Mouse (Mus musculus): ENCODE results near the gene Gm9918. TPM values are rescaled to one million over a fixed set of nuclear protein-coding genes. Genes with fewer than 3 reads are reported as not detected.

Gm9918 gene
- polyA plus RNA-seq, 1 experiment from 2014 or later: 0.23 TPM

DNA sequence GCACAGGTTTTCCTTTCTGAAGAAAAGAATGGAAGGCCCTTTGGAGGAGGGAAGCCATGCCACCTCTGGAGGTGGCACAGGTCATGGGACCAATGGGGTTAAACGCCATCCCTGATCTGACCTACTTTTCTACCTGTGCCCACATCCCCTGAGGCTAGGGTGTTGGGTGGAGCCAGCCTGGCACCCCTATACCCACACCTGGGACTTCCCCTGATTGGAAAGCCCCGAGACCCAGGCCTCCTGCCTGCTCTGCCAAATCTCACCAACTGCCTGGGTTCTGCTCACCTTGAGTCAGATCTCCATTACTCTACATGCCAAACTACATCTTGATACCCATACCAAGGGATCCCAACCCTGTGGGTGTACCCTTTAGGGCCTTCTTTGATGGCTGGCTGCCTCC lies 7.3 kb upstream of the Gm9918 start:
- H3K27me3 ChIP-seq (ENCODE audit: insufficient read depth, poor library complexity, severe bottlenecking): peaks cover 46% of the 10 kb centered on the region
- H3K4me1 ChIP-seq: peaks cover 12% of the 10 kb centered on the region
- no peaks in the 10 kb centered on the region for H3K36me3 ChIP-seq
- no peak for DNase-seq (ENCODE audit: low spot score)
- H3K4me3 ChIP-seq: no peak overlapping the region
- WGBS: 74% methylated on average over 2 of the region's 2 CpGs
- H3K9me3 ChIP-seq: no peaks in the 10 kb centered on the region
- H3K27ac ChIP-seq: no peak overlapping the region

DNA sequence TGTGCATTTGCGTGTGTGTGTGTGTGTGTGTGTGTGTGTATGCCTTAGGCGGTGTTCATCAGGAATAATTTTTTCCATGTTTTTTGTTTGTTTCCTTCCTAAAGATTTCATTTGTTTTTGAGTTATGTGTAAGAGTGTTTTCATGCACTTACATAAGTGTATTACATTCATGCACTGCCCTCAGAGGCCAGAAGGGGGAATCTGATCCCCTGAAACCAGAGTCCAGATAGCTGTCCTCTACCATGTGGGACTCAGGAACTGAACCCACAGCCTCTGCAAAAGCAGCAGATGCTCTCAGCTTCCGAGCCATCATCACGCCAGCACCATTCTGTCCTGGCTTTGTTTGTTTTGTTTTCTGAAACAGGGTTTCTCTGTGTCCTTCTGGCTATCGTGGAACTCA lies 4.8 kb upstream of the Gm9918 start:
- H3K27me3 ChIP-seq (ENCODE audit: insufficient read depth, poor library complexity, severe bottlenecking): peaks cover 35% of the 10 kb centered on the region
- no peaks in the 10 kb centered on the region for H3K36me3 ChIP-seq
- H3K4me1 ChIP-seq: peaks cover 7% of the 10 kb centered on the region
- WGBS: 84% methylated on average over 5 of the region's 5 CpGs
- H3K9me3 ChIP-seq: no peaks in the 10 kb centered on the region
- H3K27ac ChIP-seq: no peak overlapping the region
- H3K4me3 ChIP-seq: no peak overlapping the region
- DNase-seq (ENCODE audit: low spot score): no peak

DNA sequence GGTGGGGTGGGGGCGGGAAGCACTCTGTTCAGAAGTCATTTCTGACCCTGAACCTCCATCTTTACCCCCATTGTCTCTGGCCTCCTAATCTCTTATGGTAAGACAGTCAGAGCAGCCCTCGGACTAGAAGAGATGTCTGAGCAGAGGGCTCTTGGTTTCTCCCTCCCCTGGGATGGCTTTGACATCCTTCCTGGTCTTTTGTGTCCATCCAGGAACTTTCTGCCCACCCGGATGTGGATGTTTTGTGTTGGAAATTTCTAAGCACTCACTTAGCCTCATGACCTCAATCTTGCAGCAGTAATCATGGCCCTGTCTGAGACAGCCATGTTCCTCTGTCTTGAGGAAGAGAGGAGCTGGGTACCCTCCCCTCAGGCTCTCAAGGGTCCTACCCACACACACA lies 1.1 kb downstream of the Gm9918 start:
- peaks cover 13% of the 10 kb centered on the region for H3K4me1 ChIP-seq
- H3K27me3 ChIP-seq (ENCODE audit: insufficient read depth, poor library complexity, severe bottlenecking): peaks cover 24% of the 10 kb centered on the region
- 27% methylated on average over 3 of the region's 3 CpGs for WGBS
- no peaks in the 10 kb centered on the region for H3K36me3 ChIP-seq
- no peaks in the 10 kb centered on the region for H3K9me3 ChIP-seq
- H3K4me3 ChIP-seq: 0 out of 2 replicates have a peak overlapping the region, but pooled peaks have one; percentile 2
- H3K27ac ChIP-seq: 0 out of 2 replicates have a peak overlapping the region, but pooled peaks have one; percentile 62
- no peak for DNase-seq (ENCODE audit: low spot score)

DNA sequence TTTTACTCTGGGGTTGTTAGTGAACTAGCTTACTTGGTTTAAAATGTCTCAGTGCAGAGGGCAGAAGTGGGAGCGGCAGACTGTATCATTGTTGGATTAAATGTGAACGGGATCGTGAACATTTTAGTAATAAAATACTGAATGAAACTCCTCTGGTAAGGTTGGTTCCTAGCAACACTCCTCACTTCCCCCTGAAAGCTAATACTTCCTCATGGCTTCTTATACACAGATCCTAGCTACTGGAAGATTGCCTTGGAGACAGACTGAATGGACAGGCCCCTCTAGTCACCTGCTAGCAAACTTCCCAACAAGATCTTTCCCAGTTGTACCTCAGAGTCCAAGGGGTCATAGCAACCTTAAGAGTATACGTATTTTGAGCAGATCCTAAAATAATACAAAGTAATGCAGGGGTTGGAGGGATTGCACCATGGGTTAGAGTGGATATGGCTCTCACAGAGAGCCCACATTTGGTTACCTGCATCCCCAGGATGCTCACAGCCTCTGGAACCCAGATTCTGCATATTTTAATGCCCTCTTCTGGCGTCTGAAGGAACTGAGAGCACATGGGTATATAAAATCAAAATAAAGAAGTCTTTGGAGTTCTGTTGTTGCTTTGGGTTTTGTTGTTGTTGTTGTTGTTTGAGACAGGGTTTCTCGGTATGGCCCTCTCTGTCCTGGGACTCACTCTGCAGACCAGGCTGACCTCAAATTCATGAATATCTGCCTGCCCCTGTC lies 3.8 kb downstream of the Gm9918 start:
- Histone ChIP-seq H3K27ac (no peak overlapping the region), H3K4me3 (no peak overlapping the region), H3K36me3 (no peaks in the 10 kb centered on the region), H3K27me3 (ENCODE audit: insufficient read depth, poor library complexity, severe bottlenecking) (peaks cover 24% of the 10 kb centered on the region), H3K9me3 (no peaks in the 10 kb centered on the region), H3K4me1 (peaks cover 20% of the 10 kb centered on the region)
- DNase-seq (ENCODE audit: low spot score): no peak
- 65% methylated on average over 6 of the region's 6 CpGs for WGBS

DNA sequence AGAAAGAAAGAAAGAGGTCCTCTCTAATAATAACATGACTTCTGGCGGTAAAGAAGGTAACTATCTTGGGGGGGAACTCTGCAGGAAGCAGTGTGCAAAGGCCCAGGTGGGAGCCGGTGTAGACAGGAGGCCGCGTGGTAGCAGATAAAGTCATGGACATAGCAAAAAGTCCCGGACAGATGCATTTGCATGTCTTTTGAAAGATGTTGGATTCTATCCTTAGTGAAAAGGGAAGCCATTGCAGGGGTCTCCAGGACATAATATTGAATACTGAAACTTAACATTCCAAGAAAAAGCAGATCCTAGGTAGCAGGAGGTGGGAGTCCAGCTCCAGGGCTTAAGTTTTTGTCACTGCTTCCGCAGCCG lies 8.3 kb downstream of the Gm9918 start:
- no peak for DNase-seq (ENCODE audit: low spot score)
- 25% methylated on average over 7 of the region's 7 CpGs for WGBS
- H3K9me3 ChIP-seq: no peaks in the 10 kb centered on the region
- H3K36me3 ChIP-seq: peaks cover 24% of the 10 kb centered on the region
- H3K4me3 ChIP-seq: peak overlapping the region; percentile 98
- peak overlapping the region; percentile 96 for H3K27ac ChIP-seq
- H3K27me3 ChIP-seq (ENCODE audit: insufficient read depth, poor library complexity, severe bottlenecking): no peaks in the 10 kb centered on the region
- H3K4me1 ChIP-seq: peaks cover 32% of the 10 kb centered on the region

DNA sequence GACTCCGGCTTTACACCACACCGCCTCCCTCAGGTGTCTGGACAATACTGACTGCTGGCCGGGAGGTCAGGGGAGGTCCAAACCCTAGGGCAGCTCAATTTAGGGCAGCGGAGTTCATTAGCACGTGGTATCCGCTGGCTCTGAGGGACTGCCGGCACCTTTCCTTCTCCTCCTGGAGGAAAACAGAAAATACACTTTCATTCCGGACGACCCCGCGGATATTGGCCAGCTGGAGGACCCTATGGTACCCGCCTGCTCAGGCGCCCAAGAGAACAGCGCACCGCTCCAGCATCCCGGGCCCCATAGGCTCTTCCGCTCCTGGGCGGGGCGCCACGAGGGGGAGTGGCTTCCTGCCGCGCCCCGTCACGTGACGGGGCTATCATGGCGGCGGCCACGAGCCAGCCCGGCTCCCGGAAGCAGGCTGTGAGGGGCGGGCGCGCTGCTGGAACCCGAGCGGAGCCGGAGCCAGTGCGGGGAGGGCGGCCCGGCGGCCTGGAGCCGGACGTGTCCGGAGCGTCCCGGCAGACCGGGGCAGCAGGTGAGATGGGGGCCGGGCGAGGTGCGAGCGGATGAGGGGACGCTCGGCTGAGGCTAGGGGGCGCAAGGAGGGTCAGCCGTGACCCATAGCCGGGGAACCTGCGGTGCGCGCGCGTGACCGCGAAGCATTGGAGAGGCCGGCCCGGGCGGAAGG lies 8.9 kb downstream of the Gm9918 start, which contains the start of gene Mfsd5:
Mfsd5 (plus strand) TSS at position 363 of the 691 bp plus-strand sequence.
- Histone ChIP-seq H3K27me3 (ENCODE audit: insufficient read depth, poor library complexity, severe bottlenecking) (no peaks in the 10 kb centered on the region), H3K9me3 (no peaks in the 10 kb centered on the region), H3K36me3 (peaks cover 24% of the 10 kb centered on the region), H3K4me1 (peaks cover 32% of the 10 kb centered on the region), H3K4me3 (peak within 1 kb of the TSS; percentile 98), H3K27ac (peak within 1 kb of the TSS; percentile 96)
- under 1% methylated on average over 65 of the region's 65 CpGs for WGBS
- DNase-seq (ENCODE audit: low spot score): peak; percentile 96

DNA sequence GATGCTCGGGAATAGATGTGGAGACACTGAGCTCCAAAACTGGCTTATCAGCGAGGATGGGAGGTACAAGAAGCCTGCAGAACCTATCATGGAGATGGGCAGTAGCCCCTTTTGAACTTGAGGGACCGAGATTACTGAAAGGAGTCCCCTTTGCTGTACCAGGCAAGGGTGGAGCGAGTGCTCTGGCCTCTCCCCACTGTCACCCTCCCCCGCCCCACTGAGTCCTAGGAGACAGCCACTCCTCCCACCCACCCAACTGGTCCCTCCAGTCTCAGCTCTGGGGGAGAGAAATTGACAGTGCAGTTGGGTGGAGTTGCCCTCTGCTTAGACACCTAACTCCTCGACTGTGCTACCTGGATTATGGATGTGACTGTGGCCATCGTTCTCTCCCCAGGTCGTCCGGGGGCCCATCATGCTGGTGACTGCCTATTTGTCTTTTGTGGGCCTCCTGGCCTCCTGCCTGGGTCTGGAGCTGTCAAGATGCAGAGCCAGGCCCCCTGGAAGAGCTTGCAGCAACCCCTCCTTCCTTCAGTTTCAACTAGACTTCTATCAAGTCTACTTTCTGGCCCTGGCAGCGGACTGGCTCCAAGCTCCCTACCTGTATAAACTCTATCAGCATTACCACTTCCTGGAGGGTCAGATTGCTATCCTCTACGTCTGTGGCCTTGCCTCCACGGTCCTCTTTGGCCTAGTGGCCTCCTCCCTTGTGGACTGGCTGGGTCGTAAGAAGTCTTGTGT lies 9.6 kb downstream of the Gm9918 start:
- 29% methylated on average over 13 of the region's 13 CpGs for WGBS
- Histone ChIP-seq H3K9me3 (no peaks in the 10 kb centered on the region), H3K27me3 (ENCODE audit: insufficient read depth, poor library complexity, severe bottlenecking) (no peaks in the 10 kb centered on the region), H3K4me3 (peak overlapping the region; percentile 98), H3K4me1 (peaks cover 36% of the 10 kb centered on the region), H3K36me3 (peaks cover 24% of the 10 kb centered on the region), H3K27ac (peak overlapping the region; percentile 96)
- no peak for DNase-seq (ENCODE audit: low spot score)

DNA sequence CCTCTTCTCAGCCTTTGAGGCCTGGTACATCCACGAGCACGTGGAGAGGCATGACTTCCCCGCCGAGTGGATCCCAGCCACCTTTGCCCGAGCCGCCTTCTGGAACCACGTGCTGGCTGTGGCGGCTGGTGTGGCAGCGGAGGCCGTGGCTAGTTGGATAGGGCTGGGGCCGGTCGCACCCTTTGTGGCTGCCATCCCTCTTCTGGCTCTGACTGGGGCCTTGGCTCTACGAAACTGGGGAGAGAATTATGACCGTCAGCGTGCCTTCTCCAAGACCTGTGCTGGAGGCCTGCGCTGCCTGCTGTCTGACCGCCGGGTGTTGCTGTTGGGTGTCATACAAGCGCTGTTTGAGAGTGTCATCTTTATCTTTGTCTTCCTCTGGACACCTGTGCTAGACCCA lies 10.3 kb downstream of the Gm9918 start:
- 0 out of 2 replicates have a peak overlapping the region, but pooled peaks have one; percentile 96 for H3K27ac ChIP-seq
- H3K27me3 ChIP-seq (ENCODE audit: insufficient read depth, poor library complexity, severe bottlenecking): no peaks in the 10 kb centered on the region
- WGBS: 93% methylated on average over 19 of the region's 19 CpGs
- H3K9me3 ChIP-seq: no peaks in the 10 kb centered on the region
- H3K4me1 ChIP-seq: peaks cover 41% of the 10 kb centered on the region
- peaks cover 24% of the 10 kb centered on the region for H3K36me3 ChIP-seq
- no peak for DNase-seq (ENCODE audit: low spot score)
- peak overlapping the region; percentile 98 for H3K4me3 ChIP-seq

DNA sequence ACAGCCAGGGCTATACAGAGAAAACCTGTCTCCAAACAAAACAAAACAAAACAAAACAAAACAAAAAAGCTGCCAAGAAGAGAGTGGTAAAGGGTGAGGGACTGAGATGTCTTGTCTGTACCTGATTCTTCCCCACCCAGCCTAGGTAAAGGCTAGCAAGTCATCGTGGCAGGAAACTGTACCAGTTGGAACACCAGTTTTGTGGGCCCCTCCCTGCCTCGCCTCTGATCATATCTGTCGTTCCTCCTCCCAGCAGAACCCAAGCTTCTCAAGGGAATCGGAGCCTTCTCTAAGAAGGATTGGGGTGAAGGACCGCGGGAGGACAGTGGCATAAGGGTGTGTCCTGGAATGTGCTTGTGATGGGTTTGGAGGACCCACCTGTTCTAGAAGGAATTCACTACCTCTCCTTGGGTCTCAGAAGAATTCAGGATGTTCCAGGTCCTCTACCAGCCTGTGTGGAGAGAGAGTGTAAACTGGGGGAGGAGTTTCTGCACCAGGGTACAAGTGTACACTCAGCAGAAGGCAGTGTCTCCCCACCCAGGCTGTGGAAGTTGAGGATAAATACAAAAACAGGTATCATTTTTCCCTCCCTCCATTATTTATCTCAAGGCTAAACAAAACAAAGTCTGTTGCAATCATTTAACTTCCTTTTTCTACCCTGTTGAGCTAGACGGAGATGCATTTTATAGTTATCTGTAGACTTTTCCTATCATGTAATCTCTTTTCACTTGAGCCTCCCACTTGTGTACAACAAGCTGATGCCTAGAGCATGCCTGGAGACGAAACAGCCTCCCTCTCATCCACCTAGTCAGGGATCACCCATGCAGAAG lies 12.3 kb downstream of the Gm9918 start:
- H3K4me1 ChIP-seq: peaks cover 41% of the 10 kb centered on the region
- H3K27me3 ChIP-seq (ENCODE audit: insufficient read depth, poor library complexity, severe bottlenecking): no peaks in the 10 kb centered on the region
- H3K27ac ChIP-seq: no peak overlapping the region
- WGBS: 73% methylated on average over 8 of the region's 8 CpGs
- no peaks in the 10 kb centered on the region for H3K9me3 ChIP-seq
- H3K36me3 ChIP-seq: peaks cover 24% of the 10 kb centered on the region
- H3K4me3 ChIP-seq: no peak overlapping the region
- no peak for DNase-seq (ENCODE audit: low spot score)

DNA sequence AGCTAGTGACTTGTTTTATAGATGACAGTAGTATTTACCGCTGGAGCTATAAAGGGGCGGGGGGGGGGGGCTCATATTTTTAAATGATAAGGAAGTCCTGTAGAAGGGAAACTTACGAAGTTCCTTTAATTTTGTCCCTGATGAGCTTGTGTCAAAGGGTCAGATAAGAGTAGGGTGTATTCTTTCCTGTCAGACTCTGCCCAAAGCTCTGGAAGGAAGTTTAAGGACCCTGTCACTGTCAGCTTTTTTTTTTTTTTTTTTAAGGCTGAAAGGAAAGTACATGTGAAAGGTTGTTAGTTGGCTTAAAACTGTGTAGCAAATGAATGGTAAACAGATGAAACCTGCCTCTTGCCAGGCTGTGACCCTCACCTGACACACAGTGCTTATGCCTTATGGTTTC lies 13.3 kb downstream of the Gm9918 start:
- Histone ChIP-seq H3K9me3 (no peaks in the 10 kb centered on the region), H3K27me3 (ENCODE audit: insufficient read depth, poor library complexity, severe bottlenecking) (no peaks in the 10 kb centered on the region), H3K4me1 (peaks cover 38% of the 10 kb centered on the region), H3K36me3 (peaks cover 24% of the 10 kb centered on the region), H3K27ac (no peak overlapping the region), H3K4me3 (no peak overlapping the region)
- no peak for DNase-seq (ENCODE audit: low spot score)
- WGBS: 58% methylated on average over 3 of the region's 3 CpGs

DNA sequence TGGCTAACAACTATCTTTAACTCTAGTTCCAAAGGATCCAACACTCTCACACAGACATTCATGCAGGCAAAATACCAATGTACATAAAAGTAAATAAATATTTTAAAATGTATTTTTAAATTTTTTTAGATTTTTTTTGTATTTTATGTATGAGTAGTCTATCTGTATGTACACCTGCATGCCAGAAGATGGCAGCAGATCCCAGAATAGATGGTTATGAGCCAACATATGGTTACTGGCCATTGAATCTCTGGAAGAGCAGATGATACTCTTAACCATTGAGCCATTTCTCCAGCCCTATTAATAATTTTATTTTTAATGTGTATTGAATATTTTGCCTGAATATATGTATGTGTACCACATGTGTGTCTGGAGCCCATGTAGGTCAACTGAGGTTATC lies 17.0 kb downstream of the Gm9918 start:
- Histone ChIP-seq H3K9me3 (no peaks in the 10 kb centered on the region), H3K27me3 (ENCODE audit: insufficient read depth, poor library complexity, severe bottlenecking) (no peaks in the 10 kb centered on the region), H3K36me3 (peaks cover 3% of the 10 kb centered on the region; the same call in 1 of the 2 replicates), H3K27ac (no peak overlapping the region), H3K4me1 (peaks cover 12% of the 10 kb centered on the region), H3K4me3 (no peak overlapping the region)
- DNase-seq (ENCODE audit: low spot score): no peak

DNA sequence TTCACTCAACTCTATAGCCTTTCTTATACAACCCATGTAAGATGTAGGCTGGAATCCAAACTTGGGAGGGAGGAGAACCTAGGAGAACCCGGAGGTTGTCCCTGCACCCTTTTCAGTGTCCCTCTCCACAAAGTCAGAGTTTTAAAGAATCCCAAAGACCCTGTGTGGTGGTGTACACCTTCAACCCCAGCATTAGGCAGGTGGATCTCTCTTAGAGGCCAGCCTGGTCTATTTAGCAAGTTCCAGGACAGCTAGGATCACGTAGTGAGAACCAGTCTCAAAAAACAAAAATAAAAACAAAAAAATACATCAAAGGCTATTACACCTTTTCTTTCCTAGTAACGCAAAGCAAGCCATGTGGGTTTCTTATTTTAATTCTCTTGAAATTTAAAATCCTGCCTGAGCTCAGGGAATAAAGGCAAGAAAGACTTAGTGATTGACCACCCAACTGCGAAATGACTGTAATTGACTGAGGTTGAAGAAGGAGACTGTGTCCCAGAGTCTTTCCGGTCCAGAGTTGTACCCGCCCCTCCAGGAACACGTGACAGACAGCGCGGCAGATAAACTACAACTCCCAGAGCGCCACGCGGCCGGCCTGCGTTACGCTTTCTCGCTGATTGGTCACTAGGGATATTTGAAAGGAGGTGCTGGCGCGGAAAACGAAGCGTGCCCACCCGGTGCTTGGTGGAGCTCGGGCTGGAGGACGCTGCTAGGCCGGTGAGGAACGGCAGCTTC lies 25.4 kb downstream of the Gm9918 start, which contains the start of gene Espl1:
Espl1 (plus strand) TSS at position 634 of the 735 bp plus-strand sequence.
- 7% methylated on average over 25 of the region's 25 CpGs for WGBS
- Histone ChIP-seq H3K36me3 (peaks cover 30% of the 10 kb centered on the region), H3K4me3 (peak within 1 kb of the TSS; percentile 86), H3K9me3 (no peaks in the 10 kb centered on the region), H3K4me1 (peaks cover 6% of the 10 kb centered on the region), H3K27me3 (ENCODE audit: insufficient read depth, poor library complexity, severe bottlenecking) (no peaks in the 10 kb centered on the region), H3K27ac (peak within 1 kb of the TSS; percentile 83)
- DNase-seq (ENCODE audit: low spot score): peak; percentile 98
